Mouse (Mus musculus) central nervous system, embryonic 11.5 days (tissue): ENCODE data around the gene Rgma. TPM values are rescaled to one million over a fixed set of nuclear protein-coding genes. Genes with fewer than 3 reads are reported as not detected.

ENCODE experiments used
- polyA plus RNA-seq: library from polyadenylated mRNA; depleted of rRNA; stranded (reverse); fragments of >200 nt; gene quantifications from 2 replicates; pipeline ENCODE4 v1.2.3, GENCODE M21; 2012; rRNA removed

Rgma gene
- 76.9 and 112 TPM in 2 replicates for polyA plus RNA-seq

GRCm38 (mm10) chr7:73375257-73376100 lies at the start of gene Rgma:
Gene Rgma, plus strand, starts transcription at chr7:73375509.

Other genes with a start within 250 kb of the Rgma start
- gene Chd2, start 166.3 kb downstream of the Rgma start, polyA plus RNA-seq = 42.5 and 48.7 TPM in 2 replicates